Mouse (Mus musculus) liver, embryonic 14.5 days (tissue): ENCODE results near the gene Ndufaf8.

Experiments
- CTCF ChIP-seq: IDR thresholded peaks from 2 replicates; pipeline ENCODE4 v1.5.1; 2016; ENCODE audit warnings: antibody characterized with exemption, low read depth, control low read depth
- EP300 ChIP-seq: IDR thresholded peaks from 2 replicates; pipeline ENCODE4 v1.6.1; 2016; ENCODE audit warnings: antibody characterized with exemption, low read depth

DNA sequence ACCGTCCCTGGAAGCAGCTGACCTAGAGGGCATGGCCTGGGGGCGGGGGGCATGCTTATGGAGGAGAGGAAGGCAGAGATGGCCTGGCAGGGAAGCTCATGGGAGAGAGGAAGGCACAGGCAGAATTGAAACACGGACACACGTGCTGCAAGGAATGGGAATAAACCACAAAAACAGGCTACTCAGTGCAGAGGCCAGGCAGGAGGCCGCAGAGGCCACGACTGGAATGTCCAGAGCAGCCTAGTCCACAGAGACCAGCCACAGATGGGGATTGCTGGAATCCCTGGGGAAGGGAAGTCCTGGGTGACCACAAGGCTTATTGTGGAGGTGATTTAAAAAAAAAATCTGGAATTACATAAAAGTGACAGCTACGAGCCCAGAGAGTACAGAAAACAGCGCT lies 49.7 kb upstream of the Ndufaf8 start:
- TF ChIP-seq CTCF (no peak), EP300 (no peak)
